Mouse (Mus musculus): Measurements from ENCODE around the gene Sorl1.
"Not testable (repeated sequence)": the region's sequence is repeated elsewhere in the genome, so short reads cannot be mapped to it uniquely, and the experiment has no call there.

The Sorl1 gene

DNA sequence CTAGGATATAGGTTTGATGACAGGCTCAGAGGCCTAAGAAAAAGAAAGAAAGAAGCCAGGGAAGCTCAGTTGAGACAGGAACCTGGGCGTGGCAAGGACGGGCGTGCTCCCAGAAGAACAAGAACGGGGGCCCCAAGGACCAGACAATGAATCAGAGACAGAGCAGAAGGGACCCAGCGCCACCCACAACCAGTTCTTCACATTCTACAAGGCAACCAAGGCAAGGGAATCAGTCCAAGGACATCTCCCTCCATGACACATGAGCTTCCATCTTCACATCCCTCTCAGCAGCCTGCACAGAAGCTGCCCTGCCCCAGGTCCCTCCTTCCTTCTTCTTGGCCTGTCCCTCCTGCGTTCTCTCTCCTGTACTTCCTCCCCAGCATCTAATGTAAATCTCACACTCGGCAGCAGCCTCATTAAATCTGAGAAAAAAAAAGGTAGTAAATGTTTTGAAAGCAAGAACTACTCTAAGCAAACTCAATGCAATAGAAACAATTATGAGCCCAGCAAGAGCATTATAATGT, 30.0 kb downstream of the Sorl1 start:
- DNase-seq (ENCODE audit: low read depth, low spot score): no peak

- no peak for DNase-seq (ENCODE audit: low read depth, low spot score)
These were observed 31.3 kb downstream of the Sorl1 start for GRCm38 (mm10) chr9:42092749-42093148.

- no peak for DNase-seq (ENCODE audit: low read depth, low spot score)
These were observed 32.5 kb downstream of the Sorl1 start for GRCm38 (mm10) chr9:42091561-42091960.

DNA sequence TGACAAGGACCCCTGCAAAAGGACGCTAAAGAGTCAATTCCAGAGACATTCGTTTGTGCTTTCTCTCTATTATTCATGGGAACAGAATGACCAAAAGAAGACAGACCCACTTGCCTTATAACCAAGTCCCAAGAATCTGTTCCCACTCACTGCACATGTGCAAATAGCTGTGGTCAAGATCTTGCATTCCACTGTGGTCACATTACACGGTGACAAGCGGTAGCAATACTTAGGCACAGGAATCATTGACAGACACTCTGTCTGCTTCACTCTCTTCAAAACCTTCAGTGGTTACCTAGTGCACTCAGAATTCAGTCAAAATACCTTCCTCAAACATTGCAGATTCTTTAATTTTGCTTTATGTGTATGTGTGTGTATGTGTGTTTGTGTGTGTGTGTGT, 36.2 kb downstream of the Sorl1 start:
- DNase-seq (ENCODE audit: low read depth, low spot score): no peak

- no peak for DNase-seq (ENCODE audit: low read depth, low spot score)
These were observed 38.1 kb downstream of the Sorl1 start for GRCm38 (mm10) chr9:42085970-42086369.

DNA sequence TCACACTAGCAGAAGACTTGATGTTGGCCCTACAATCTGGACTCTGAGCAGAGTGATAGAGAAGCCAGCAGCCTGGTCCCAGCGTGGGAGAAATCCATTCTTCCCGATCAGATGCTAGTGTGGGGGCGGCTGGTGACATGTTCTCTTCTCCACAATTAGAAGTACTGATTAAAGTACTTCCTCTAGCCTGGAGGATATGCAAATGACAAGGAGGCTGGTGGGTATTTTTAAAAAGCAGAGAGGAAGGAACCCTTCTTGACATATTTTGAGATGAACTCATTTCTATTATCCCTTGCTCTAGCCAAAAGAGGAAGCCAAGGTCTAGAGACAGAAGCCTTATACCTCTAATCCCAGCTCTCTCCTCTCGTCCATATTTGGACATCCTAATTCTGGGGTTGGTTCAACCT, 40.4 kb downstream of the Sorl1 start:
- DNase-seq (ENCODE audit: low read depth, low spot score): no peak

- DNase-seq (ENCODE audit: low read depth, low spot score): no peak
These were observed 42.2 kb downstream of the Sorl1 start for GRCm38 (mm10) chr9:42081681-42082530.

- DNase-seq (ENCODE audit: low read depth, low spot score): no peak
These were observed 43.4 kb downstream of the Sorl1 start for GRCm38 (mm10) chr9:42080671-42081070.

DNA sequence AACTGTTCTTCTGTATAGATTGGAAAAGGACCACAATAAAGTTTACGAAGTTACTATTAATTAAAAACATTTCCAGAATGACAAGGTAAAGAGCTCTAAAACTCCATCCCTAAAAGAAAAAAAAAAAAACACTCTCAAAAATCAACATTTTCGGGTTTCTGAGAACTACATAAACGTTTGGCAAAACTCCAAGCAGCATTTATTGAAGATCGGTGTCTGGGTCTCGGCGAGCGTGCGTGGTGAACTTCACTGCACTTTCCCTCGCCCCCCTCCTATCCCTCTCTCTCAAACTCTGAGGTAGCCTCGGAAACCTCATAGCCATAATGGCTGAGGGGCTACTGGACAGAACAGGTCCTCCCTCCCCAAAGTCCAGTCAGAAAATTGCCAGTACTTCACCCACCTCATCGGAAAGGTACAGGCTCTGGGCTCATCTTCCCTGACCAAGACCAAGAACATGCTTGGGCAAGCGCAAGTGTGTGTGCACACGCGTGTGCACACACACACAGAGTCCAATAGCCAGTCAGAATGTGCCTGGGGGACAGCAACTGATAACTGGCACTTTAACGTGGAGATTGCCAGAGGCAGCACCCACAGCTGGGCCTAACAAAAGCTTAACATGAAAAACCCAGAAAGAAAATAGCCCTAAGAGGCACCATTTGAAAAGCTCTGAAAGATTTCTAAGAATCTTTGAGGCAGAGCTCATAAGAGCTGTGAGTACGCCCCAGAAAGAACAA, 46.8 kb downstream of the Sorl1 start:
- DNase-seq (ENCODE audit: low read depth, low spot score): no peak

DNA sequence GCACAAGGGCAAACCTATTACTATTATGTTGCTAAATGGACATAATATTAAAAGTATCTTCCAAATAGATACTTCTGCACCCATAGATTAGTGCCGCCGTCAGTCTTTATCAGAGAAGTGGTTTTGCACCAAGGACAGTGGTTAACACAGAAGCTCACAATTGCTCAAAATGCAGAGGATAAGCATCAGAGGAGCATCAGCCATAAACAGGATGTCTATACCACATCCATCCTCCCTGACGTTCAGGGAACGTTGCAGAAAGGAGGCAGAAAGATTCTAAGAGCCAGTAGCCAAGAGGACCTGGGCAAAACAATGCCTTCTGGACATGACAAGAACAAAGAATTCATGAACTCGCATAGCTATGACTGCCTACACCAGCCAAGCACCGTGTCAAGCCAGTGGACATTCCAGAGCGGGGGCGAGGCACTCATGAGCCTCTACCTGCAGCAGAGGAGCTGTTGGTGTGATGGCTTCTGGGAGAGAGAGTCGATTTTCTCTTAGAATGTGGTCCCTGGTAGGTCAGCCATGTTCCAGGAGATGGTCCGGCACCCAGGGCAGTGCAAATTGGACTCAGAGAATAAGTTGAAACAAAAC, 47.7 kb downstream of the Sorl1 start:
- DNase-seq (ENCODE audit: low read depth, low spot score): no peak

GRCm38 (mm10) chr9:42075241-42075640, 48.9 kb downstream of the Sorl1 start:
- DNase-seq (ENCODE audit: low read depth, low spot score): no peak

GRCm38 (mm10) chr9:42072010-42072409, 52.1 kb downstream of the Sorl1 start:
- no peak for DNase-seq (ENCODE audit: low read depth, low spot score)

- DNase-seq (ENCODE audit: low read depth, low spot score): no peak
These were observed 53.2 kb downstream of the Sorl1 start for GRCm38 (mm10) chr9:42070856-42071255.

DNA sequence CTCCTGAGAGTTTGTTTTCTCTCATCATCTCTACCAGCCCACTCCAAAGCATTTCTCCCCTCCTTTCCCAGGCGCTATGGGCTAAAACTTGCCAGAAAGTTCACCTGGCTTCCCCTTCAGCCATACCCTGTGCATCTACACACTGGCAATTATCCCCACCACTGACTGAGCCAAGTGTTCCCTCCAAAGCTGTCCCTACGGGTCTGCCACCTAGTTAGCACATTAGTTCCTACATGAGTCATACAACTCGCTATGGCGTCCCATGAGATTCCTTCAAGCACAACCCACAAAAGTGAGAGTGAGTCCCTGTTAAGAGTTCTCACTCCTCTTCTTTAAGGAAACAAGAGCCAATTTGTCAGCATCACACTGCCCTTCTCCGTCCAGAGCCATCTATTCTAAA, 54.6 kb downstream of the Sorl1 start:
- DNase-seq (ENCODE audit: low read depth, low spot score): no peak

DNA sequence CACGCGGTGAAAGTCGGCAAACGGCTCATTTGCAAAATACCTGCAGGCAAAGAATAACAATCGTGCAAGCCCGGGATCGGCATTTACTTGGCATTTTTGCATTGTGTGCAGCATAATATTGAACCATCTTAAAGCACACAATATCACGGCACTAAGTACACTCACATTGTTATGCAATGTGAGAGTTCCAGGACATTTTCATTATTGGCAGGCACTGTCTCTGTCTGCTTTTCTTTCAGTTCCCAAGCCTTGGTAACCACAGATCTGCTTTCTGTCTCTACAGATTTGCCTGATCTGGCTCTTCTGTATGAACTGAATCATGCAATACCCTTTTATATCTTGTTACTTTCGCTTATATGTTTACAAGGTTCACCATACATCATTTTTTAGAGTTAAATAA, 56.1 kb downstream of the Sorl1 start:
- no peak for DNase-seq (ENCODE audit: low read depth, low spot score)

- DNase-seq (ENCODE audit: low read depth, low spot score): no peak
These were observed 58.3 kb downstream of the Sorl1 start for GRCm38 (mm10) chr9:42065756-42066155.

GRCm38 (mm10) chr9:42063391-42063790, 60.7 kb downstream of the Sorl1 start:
- DNase-seq (ENCODE audit: low read depth, low spot score): no peak

DNA sequence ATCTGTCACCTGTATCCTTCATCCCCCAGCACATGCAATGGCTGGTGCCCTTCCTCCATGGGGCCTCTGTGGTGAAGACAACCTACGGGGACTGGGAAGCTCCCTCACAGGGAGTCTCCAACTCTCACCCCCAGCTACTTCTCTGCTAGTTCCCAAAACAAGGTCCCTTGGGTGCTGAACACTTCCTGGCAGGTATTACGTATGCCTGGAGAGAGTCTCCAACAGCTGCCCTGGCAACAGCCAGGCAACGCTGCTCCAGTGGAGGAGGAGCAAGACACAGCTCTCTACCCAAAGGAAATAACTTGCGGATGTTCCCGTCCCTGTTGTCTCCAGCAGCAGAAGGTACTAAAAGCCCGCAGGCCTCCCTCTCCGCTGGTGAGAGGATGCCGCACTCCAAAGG, 61.8 kb downstream of the Sorl1 start:
- DNase-seq (ENCODE audit: low read depth, low spot score): no peak

- not testable (repeated sequence) for DNase-seq (ENCODE audit: low read depth, low spot score)
These were observed 65.1 kb downstream of the Sorl1 start for GRCm38 (mm10) chr9:42059006-42059405.

DNA sequence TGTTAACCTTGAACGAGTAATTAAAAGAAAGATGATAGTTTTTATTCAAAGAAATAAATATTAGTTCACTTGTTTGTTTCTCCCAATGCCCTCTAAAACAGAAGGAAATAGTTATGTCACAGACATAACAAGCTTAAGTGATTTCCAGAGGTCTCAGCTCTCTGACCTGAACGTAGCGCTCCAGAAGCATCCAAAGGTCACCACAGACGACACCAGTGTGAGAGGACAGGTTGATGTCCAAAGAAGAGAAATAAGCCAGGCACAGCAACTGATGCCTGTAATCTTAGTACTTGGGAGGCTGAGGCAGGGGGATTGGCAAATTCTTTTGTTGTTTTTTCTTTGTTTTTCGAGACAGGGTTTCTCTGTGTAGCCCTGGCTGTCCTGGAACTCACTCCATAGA, 67.5 kb downstream of the Sorl1 start:
- no peak for DNase-seq (ENCODE audit: low read depth, low spot score)

- no peak for DNase-seq (ENCODE audit: low read depth, low spot score)
These were observed 68.7 kb downstream of the Sorl1 start for GRCm38 (mm10) chr9:42055378-42055777.

Measured in c-Kit-negative CD71-positive TER-119-positive erythroid progenitor cells, embryonic 14.5 days (primary cell).